Mouse (Mus musculus) embryonic fibroblast, embryonic 13.5 days (primary cell): ENCODE results near the gene Mast3.

ENCODE experiments used
- CTCF ChIP-seq: IDR thresholded peaks from 2 replicates; pipeline ENCODE4 v1.5.1; 2011; ENCODE audit warnings: mild to moderate bottlenecking, control low read depth, low read length, moderate library complexity, borderline replicate concordance; ENCODE audit not compliant: insufficient read depth
- POLR2A ChIP-seq: IDR thresholded peaks from 2 replicates; pipeline ENCODE4 v1.6.1; 2011; ENCODE audit warnings: low read depth, mild to moderate bottlenecking, control low read depth, low read length, moderate library complexity

DNA sequence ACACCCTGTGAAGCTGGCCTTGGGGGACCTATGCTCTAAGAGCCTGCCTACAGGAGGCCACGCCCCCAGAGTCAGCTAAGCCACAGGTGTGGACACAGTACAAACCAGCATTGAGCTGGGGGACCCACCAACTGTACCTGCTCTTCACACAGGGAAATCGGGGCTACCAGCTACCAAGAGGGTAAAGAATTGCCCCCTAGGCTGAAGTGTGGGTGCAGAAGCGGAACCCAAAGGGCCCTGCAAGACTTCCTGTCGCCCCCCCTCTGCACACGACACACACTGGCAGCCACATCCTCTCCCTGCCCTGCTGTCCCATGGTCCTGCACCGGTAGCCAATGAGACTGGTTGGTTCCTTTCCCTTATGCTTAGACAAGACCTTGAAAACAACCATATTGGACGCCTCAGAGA lies 13.6 kb downstream of the Mast3 start:
- TF ChIP-seq CTCF (no peak), POLR2A (no peak)
